Mouse (Mus musculus) myocyte (in vitro differentiated cells): Measurements from ENCODE around the gene Atpaf1.
A peak's percentile ranks its signal among the peaks of the same experiment; 100 is the strongest.

ENCODE experiments used
- MYOG ChIP-seq, 3 experiments: IDR thresholded peaks; one replicate each; pipeline ENCODE4 v1.6.1; 2011; ENCODE audit warnings: control low read depth in 2 of 3, low read depth in 2 of 3, mild to moderate bottlenecking in 2 of 3; ENCODE audit not compliant: insufficient read length in 2 of 3, control insufficient read depth in 1 of 3, insufficient read depth in 1 of 3
- POLR2A ChIP-seq: IDR thresholded peaks from one replicate; pipeline ENCODE4 v1.6.1; 2011; ENCODE audit warnings: low read depth, mild to moderate bottlenecking, control low read depth, moderate library complexity; ENCODE audit not compliant: insufficient read length
- POLR2AphosphoS2 ChIP-seq: IDR thresholded peaks from one replicate; pipeline ENCODE4 v1.6.1; 2011; ENCODE audit warnings: low read depth, control low read depth; ENCODE audit not compliant: insufficient read length
- SRF ChIP-seq: IDR thresholded peaks from one replicate; pipeline ENCODE4 v1.6.1; 2011; ENCODE audit warnings: low read depth; ENCODE audit not compliant: control insufficient read depth, insufficient read length
- TCF12 ChIP-seq: IDR thresholded peaks from one replicate; pipeline ENCODE4 v1.6.1; 2011; ENCODE audit warnings: mild to moderate bottlenecking, control low read depth; ENCODE audit not compliant: poor library complexity, insufficient read depth, severe bottlenecking

DNA sequence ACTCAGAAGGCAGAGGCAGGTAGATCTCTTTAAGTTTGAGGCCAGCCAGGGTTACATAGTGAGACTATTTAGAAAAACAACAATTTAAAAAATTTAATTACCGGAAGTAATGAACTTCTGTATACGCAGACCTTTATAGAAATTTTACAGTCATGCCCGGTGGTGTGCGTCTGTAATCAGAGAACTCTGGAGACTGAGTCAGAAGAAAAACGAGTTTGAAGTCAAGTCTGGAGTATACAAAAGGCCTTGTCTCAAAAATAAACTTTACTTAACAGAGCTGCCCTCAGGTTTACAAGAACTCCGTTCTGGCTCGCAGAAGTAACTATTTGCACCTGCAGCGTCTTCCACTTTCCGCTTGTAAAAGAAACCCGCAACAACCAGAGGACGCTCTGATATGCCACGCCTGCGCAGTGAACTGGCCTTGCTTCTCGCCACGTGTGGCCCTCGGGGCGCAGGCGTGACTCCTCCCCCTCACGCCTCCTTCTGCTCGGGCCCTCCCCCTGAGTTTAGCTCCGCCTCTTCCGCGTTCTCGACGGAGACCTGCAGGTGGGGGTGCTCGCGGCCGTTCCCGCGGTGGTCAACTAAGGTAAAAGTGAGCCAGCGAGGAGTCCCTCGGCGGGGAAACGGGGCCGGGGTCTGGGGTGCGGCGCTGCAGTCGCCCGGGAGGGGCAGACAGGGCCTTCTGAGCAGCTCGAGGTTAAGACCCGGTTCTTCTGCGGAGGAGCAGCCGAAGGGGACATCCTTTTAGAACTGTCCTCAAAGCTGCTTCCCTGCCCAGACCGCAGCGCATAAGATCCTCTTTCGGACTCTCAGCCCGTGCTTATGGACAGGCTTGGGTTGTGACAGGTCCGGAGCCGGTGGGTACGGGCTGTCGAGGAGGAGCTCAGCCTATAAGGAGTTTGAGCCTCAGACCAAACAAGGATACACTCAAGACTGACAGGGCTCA is 54.4 kb downstream of the Atpaf1 start, which contains the start of gene Mknk1:
- TF ChIP-seq TCF12 = no peak
- peak; percentile 51 for TF ChIP-seq POLR2AphosphoS2
- no peak for TF ChIP-seq SRF
- TF ChIP-seq POLR2A = peak; percentile 64
- no peak for TF ChIP-seq MYOG (IDR thresholded peaks at IDR 0.05; ENCODE audit: control insufficient read depth in 1 of 3, insufficient read depth in 1 of 3, insufficient read length in 2 of 3, low read depth in 2 of 3)
